Mouse (Mus musculus) hindbrain, embryonic 15.5 days (tissue): ENCODE measurements around the gene Stk39. TPM values are rescaled to one million over a fixed set of nuclear protein-coding genes. Genes with fewer than 3 reads are reported as not detected.

ENCODE experiments used
- ATAC-seq: fragments of 200-750 bp; cut with Nextera tagmentation; 2 replicates; pipeline ENCODE4 v1.8.0; 2017; ENCODE audit warnings: low read depth, moderate number of reproducible peaks, moderate TSS enrichment; ENCODE audit not compliant: low FRiP score
- H3K27ac ChIP-seq: fragments of 300-500 bp; sonication (generic); replicated peaks from 2 replicates; pipeline ENCODE4 v1.5.1; 2015; ENCODE audit warnings: mild to moderate bottlenecking, inconsistent platforms
- H3K27me3 ChIP-seq: fragments of 300-500 bp; sonication (generic); 2 replicates; pipeline ENCODE4 v1.6.1; 2015; ENCODE audit warnings: control low read depth, inconsistent platforms
- H3K36me3 ChIP-seq: fragments of 300-500 bp; sonication (generic); 2 replicates; pipeline ENCODE4 v1.6.1; 2015; ENCODE audit warnings: control low read depth, inconsistent platforms
- H3K4me1 ChIP-seq: fragments of 300-500 bp; sonication (generic); replicated peaks from 2 replicates; pipeline ENCODE4 v1.6.1; 2015; ENCODE audit warnings: control low read depth, inconsistent platforms
- H3K4me2 ChIP-seq: fragments of 300-500 bp; sonication (generic); 2 replicates; pipeline ENCODE4 v1.6.1; 2015; ENCODE audit warnings: moderate library complexity, mild to moderate bottlenecking, inconsistent platforms
- H3K4me3 ChIP-seq: fragments of 300-500 bp; sonication (generic); 2 replicates; pipeline ENCODE4 v1.5.1; 2015; ENCODE audit warnings: mild to moderate bottlenecking, inconsistent platforms
- H3K9ac ChIP-seq: fragments of 300-500 bp; sonication (generic); 2 replicates; pipeline ENCODE4 v1.6.1; 2015; ENCODE audit warnings: inconsistent platforms
- H3K9me3 ChIP-seq: fragments of 300-500 bp; sonication (generic); 2 replicates; pipeline ENCODE4 v1.6.1; 2016; ENCODE audit warnings: control low read depth, inconsistent platforms
- WGBS: fragments of 180-500 bp; shearing (Covaris S2); methylation state at CpG from one replicate; pipeline ENCODE4 v1.1.7; 2015; 5-methylcytosine and 5-hydroxymethylcytosine counted together
- polyA plus RNA-seq: library from polyadenylated mRNA; unstranded; fragments of >200 nt; fragmentation: Nextera tagmentation; extraction: Ambion mirVana; gene quantifications from 2 replicates; pipeline ENCODE4 v1.2.1, GENCODE M21; 2015

Stk39 gene
- polyA plus RNA-seq, result 33.6 and 34.3 TPM in 2 replicates

- H3K4me3 ChIP-seq, result peak within 1 kb of the TSS; percentile 72
- no peaks in the 10 kb centered on the region for H3K9me3 ChIP-seq
- H3K4me1 ChIP-seq, result peaks cover 31% of the 10 kb centered on the region
- WGBS, result under 1% methylated on average over 59 of the region's 99 CpGs
- ATAC-seq, result peak; percentile 74
- H3K27me3 ChIP-seq, result 0 out of 2 replicates have a peak, but pooled peaks cover 7% of the 10 kb centered on the region
- H3K27ac ChIP-seq, result peak within 1 kb of the TSS; percentile 89
- H3K4me2 ChIP-seq, result peak within 1 kb of the TSS; percentile 82
- peak within 1 kb of the TSS; percentile 73 for H3K9ac ChIP-seq
- no peaks in the 10 kb centered on the region for H3K36me3 ChIP-seq
Observed at GRCm38 (mm10) chr2:68471759-68472550, at the start of gene Stk39. TSS of gene Stk39 (minus strand) at chr2:68472268.

- no peak overlapping the region for H3K27ac ChIP-seq
- 75% methylated on average over 2 of the region's 2 CpGs for WGBS
- H3K36me3 ChIP-seq, result no peaks in the 10 kb centered on the region
- no peaks in the 10 kb centered on the region for H3K9me3 ChIP-seq
- no peak overlapping the region for H3K4me2 ChIP-seq
- H3K4me1 ChIP-seq, result no peaks in the 10 kb centered on the region
- H3K27me3 ChIP-seq, result no peaks in the 10 kb centered on the region
- no peak overlapping the region for H3K9ac ChIP-seq
- H3K4me3 ChIP-seq, result no peak overlapping the region
- ATAC-seq, result no peak
Observed at GRCm38 (mm10) chr2:68515409-68515808, 43.3 kb upstream of the Stk39 start.

GRCm38 (mm10) chr2:68503202-68503601, 31.1 kb upstream of the Stk39 start:
- H3K27me3 ChIP-seq, result no peaks in the 10 kb centered on the region
- no peak overlapping the region for H3K4me2 ChIP-seq
- H3K36me3 ChIP-seq, result no peaks in the 10 kb centered on the region
- no peak overlapping the region for H3K4me3 ChIP-seq
- ATAC-seq, result peak; percentile 38; the same call in 1 of the 2 replicates
- 25% methylated on average over 2 of the region's 2 CpGs for whole genome bisulfite sequencing
- peaks cover 7% of the 10 kb centered on the region for H3K4me1 ChIP-seq
- H3K9ac ChIP-seq, result no peak overlapping the region
- no peak overlapping the region for H3K27ac ChIP-seq
- no peaks in the 10 kb centered on the region for H3K9me3 ChIP-seq

GRCm38 (mm10) chr2:68502734-68503133, 30.7 kb upstream of the Stk39 start:
- H3K4me3 ChIP-seq, result no peak overlapping the region
- H3K36me3 ChIP-seq, result no peaks in the 10 kb centered on the region
- WGBS, result 21% methylated on average over 4 of the region's 4 CpGs
- no peaks in the 10 kb centered on the region for H3K9me3 ChIP-seq
- no peak overlapping the region for H3K9ac ChIP-seq
- ATAC-seq, result no peak
- peaks cover 7% of the 10 kb centered on the region for H3K4me1 ChIP-seq
- no peaks in the 10 kb centered on the region for H3K27me3 ChIP-seq
- no peak overlapping the region for H3K4me2 ChIP-seq
- no peak overlapping the region for H3K27ac ChIP-seq

- Histone ChIP-seq H3K27ac (no peak overlapping the region), H3K4me3 (no peak overlapping the region), H3K4me2 (no peak overlapping the region), H3K4me1 (peaks cover 7% of the 10 kb centered on the region), H3K9ac (no peak overlapping the region), H3K36me3 (no peaks in the 10 kb centered on the region), H3K27me3 (no peaks in the 10 kb centered on the region), H3K9me3 (no peaks in the 10 kb centered on the region)
- WGBS, result 17% methylated on average over 2 of the region's 2 CpGs
- ATAC-seq, result no peak
Observed at GRCm38 (mm10) chr2:68502236-68502635, 30.2 kb upstream of the Stk39 start.

GRCm38 (mm10) chr2:68486275-68486674, 14.2 kb upstream of the Stk39 start:
- Histone ChIP-seq H3K27ac (no peak overlapping the region), H3K4me1 (no peaks in the 10 kb centered on the region), H3K4me2 (no peak overlapping the region), H3K36me3 (no peaks in the 10 kb centered on the region), H3K4me3 (no peak overlapping the region), H3K9me3 (no peaks in the 10 kb centered on the region), H3K27me3 (no peaks in the 10 kb centered on the region), H3K9ac (no peak overlapping the region)
- 73% methylated on average over 4 of the region's 4 CpGs for WGBS
- ATAC-seq, result no peak

GRCm38 (mm10) chr2:68485141-68485540, 13.1 kb upstream of the Stk39 start:
- Histone ChIP-seq H3K4me3 (no peak overlapping the region), H3K9ac (no peak overlapping the region), H3K36me3 (no peaks in the 10 kb centered on the region), H3K4me2 (no peak overlapping the region), H3K27ac (no peak overlapping the region), H3K4me1 (no peaks in the 10 kb centered on the region), H3K9me3 (no peaks in the 10 kb centered on the region), H3K27me3 (no peaks in the 10 kb centered on the region)
- WGBS, result 55% methylated on average over 4 of the region's 4 CpGs
- no peak for ATAC-seq

GRCm38 (mm10) chr2:68482896-68483295, 10.8 kb upstream of the Stk39 start:
- 86% methylated on average over 5 of the region's 5 CpGs for WGBS
- H3K9ac ChIP-seq, result no peak overlapping the region
- H3K27me3 ChIP-seq, result no peaks in the 10 kb centered on the region
- H3K27ac ChIP-seq, result no peak overlapping the region
- ATAC-seq, result no peak
- H3K9me3 ChIP-seq, result no peaks in the 10 kb centered on the region
- H3K36me3 ChIP-seq, result no peaks in the 10 kb centered on the region
- no peak overlapping the region for H3K4me2 ChIP-seq
- H3K4me1 ChIP-seq, result no peaks in the 10 kb centered on the region
- H3K4me3 ChIP-seq, result no peak overlapping the region

GRCm38 (mm10) chr2:68479823-68480222, 7.8 kb upstream of the Stk39 start:
- Histone ChIP-seq H3K36me3 (no peaks in the 10 kb centered on the region), H3K27me3 (no peaks in the 10 kb centered on the region), H3K9me3 (no peaks in the 10 kb centered on the region), H3K9ac (no peak overlapping the region), H3K4me3 (no peak overlapping the region), H3K4me2 (no peak overlapping the region), H3K27ac (no peak overlapping the region), H3K4me1 (no peaks in the 10 kb centered on the region)
- 75% methylated on average over 10 of the region's 10 CpGs for WGBS
- ATAC-seq, result no peak

GRCm38 (mm10) chr2:68472921-68473320, 853 bp upstream of the Stk39 start:
- H3K4me1 ChIP-seq, result peaks cover 31% of the 10 kb centered on the region
- no peak for ATAC-seq
- no peak overlapping the region for H3K9ac ChIP-seq
- H3K27me3 ChIP-seq, result 0 out of 2 replicates have a peak, but pooled peaks cover 7% of the 10 kb centered on the region
- H3K9me3 ChIP-seq, result no peaks in the 10 kb centered on the region
- no peaks in the 10 kb centered on the region for H3K36me3 ChIP-seq
- 42% methylated on average over 4 of the region's 4 CpGs for WGBS
- H3K4me2 ChIP-seq, result no peak overlapping the region
- H3K27ac ChIP-seq, result no peak overlapping the region
- no peak overlapping the region for H3K4me3 ChIP-seq

- Histone ChIP-seq H3K4me2 (peak overlapping the region; percentile 82), H3K4me3 (peak overlapping the region; percentile 72), H3K4me1 (peaks cover 31% of the 10 kb centered on the region), H3K27me3 (0 out of 2 replicates have a peak, but pooled peaks cover 7% of the 10 kb centered on the region), H3K27ac (peak overlapping the region; percentile 89), H3K9ac (peak overlapping the region; percentile 73), H3K9me3 (no peaks in the 10 kb centered on the region), H3K36me3 (no peaks in the 10 kb centered on the region)
- ATAC-seq, result no peak
- WGBS, result under 1% methylated on average over 5 of the region's 5 CpGs
Observed at GRCm38 (mm10) chr2:68472551-68472910, 463 bp upstream of the Stk39 start.

- Histone ChIP-seq H3K4me1 (peaks cover 31% of the 10 kb centered on the region), H3K27ac (peak overlapping the region; percentile 89), H3K4me2 (peak overlapping the region; percentile 82), H3K9ac (peak overlapping the region; percentile 73), H3K36me3 (no peaks in the 10 kb centered on the region), H3K27me3 (0 out of 2 replicates have a peak, but pooled peaks cover 7% of the 10 kb centered on the region), H3K4me3 (peak overlapping the region; percentile 72), H3K9me3 (no peaks in the 10 kb centered on the region)
- peak; percentile 84 for ATAC-seq
- under 1% methylated on average over 83 of the region's 87 CpGs for WGBS
Observed at GRCm38 (mm10) chr2:68470891-68471758, 943 bp downstream of the Stk39 start.
